In genomic region chr6:86064318-86065016, GRCm38 (mm10) we compare ENCODE assay signal across 11 mouse cellular contexts. TPM values are rescaled to one million over a fixed set of nuclear protein-coding genes. Genes with fewer than 3 reads are reported as not detected.
A peak's percentile ranks its signal among the peaks of the same experiment; 100 is the strongest.
DNase-seq lines count a peak whose midpoint lies in the region; ATAC-seq lines count a peak whose summit lies in the region.
"Had no signal": no experiment of that assay in that cellular context is flagged by ENCODE, and none has a peak within 500 bp of the region (broad histone marks: within the 10 kb centered on the region; RNA-seq: fewer than 3 reads in every experiment).

No protein-coding gene starts in this region.

- no peaks in the 10 kb centered on the region for H3K36me3 ChIP-seq in neural tube, embryonic 12.5 days
- H3K36me3 ChIP-seq: limb, embryonic 12.5 days had no signal

- peak; percentile 59 for ATAC-seq in frontal cortex, adult (ENCODE audit: low TSS enrichment)
- peak; percentile 70 for ATAC-seq in neural tube, embryonic 12.5 days (ENCODE audit: low FRiP score, low read depth)

- H3K27ac ChIP-seq in neural tube, embryonic 12.5 days = peak overlapping the region; percentile 71
- H3K27ac ChIP-seq: limb, embryonic 12.5 days had no signal

- H3K9ac ChIP-seq in neural tube, embryonic 12.5 days = no peak overlapping the region
- H3K9ac ChIP-seq: limb, embryonic 12.5 days had no signal

- WGBS in neural tube, embryonic 12.5 days = 28% methylated on average over 6 of the region's 6 CpGs

- H3K4me2 ChIP-seq in neural tube, embryonic 12.5 days (replicated peaks) = peak overlapping the region; percentile 32; the same call in 1 of the 2 replicates
- H3K4me2 ChIP-seq: limb, embryonic 12.5 days had no signal

- no peaks in the 10 kb centered on the region for H3K9me3 ChIP-seq in neural tube, embryonic 12.5 days
- H3K9me3 ChIP-seq: limb, embryonic 12.5 days had no signal

- peak; percentile 48 for DNase-seq in embryo, embryonic 10.5 days (ENCODE audit: low spot score)
- peak; percentile 77 to 89 for DNase-seq in layer of hippocampus, postnatal 14 days (ENCODE audit: low spot score in 2 of 2)
- DNase-seq in ovary, adult 18-20 months (ENCODE audit: low spot score) = no peak
- DNase-seq in gastrocnemius, postnatal 25 days = no peak
- no peak for DNase-seq in heart, postnatal 10 days
- DNase-seq in lung, postnatal 25 days (ENCODE audit: low spot score) = no peak
- DNase-seq: thymus, adult 2 months had no signal

- H3K4me3 ChIP-seq in neural tube, embryonic 12.5 days = no peak overlapping the region
- H3K4me3 ChIP-seq: limb, embryonic 12.5 days had no signal

- no peaks in the 10 kb centered on the region for H3K27me3 ChIP-seq in neural tube, embryonic 12.5 days (replicated peaks)
- H3K27me3 ChIP-seq: limb, embryonic 12.5 days had no signal

- intact Hi-C loops in heart, postnatal 10 days (cut with DNase I) = no loop called here

- peaks cover 54% of the 10 kb centered on the region for H3K4me1 ChIP-seq in neural tube, embryonic 12.5 days
- H3K4me1 ChIP-seq: limb, embryonic 12.5 days had no signal

RNA-seq across cellular contexts. Expression of gene Add2, which starts 36.0 kb away (rescaled TPM):
- total RNA-seq in layer of hippocampus, postnatal 14 days (2021) = 100 to 1,000 TPM; 241 to 253 TPM
- 110 and 116 TPM in 2 replicates for polyA plus RNA-seq in neural tube, embryonic 12.5 days (2016; fragmentation: Nextera tagmentation; extraction: Ambion mirVana)
- under 1 TPM; 0.10 to 0.13 TPM for total RNA-seq in gastrocnemius, postnatal 25 days (2021)
- total RNA-seq in heart, postnatal 10 days (2021) = 1 to 10 TPM; 1.4 to 1.9 TPM

RNA-seq across cellular contexts. Expression of gene Figla, which starts 48.5 kb away (rescaled TPM):
- not detected for total RNA-seq in layer of hippocampus, postnatal 14 days (2021)
- not detected in 2 replicates for polyA plus RNA-seq in neural tube, embryonic 12.5 days (2016; fragmentation: Nextera tagmentation; extraction: Ambion mirVana)
- not detected for total RNA-seq in gastrocnemius, postnatal 25 days (2021)
- not detected for total RNA-seq in heart, postnatal 10 days (2021)
- polyA plus RNA-seq: gonadal fat pad, adult 2 months; limb, embryonic 12.5 days; thymus, adult 2 months had no signal

Comparison
In these comparisons a context has a peak if more than half of its experiments do, and no peak if none do; other contexts are left out.
1. DNase-seq: peak in embryo, embryonic 10.5 days (single experiment) and layer of hippocampus, postnatal 14 days (2 of 2); none in ovary, adult 18-20 months (single experiment), gastrocnemius, postnatal 25 days (single experiment), heart, postnatal 10 days (0 of 2) and lung, postnatal 25 days (single experiment).
2. RNA of gene Add2, which starts 36.0 kb away (total RNA-seq): 241 to 253 TPM in layer of hippocampus, postnatal 14 days; 1.4 to 1.9 TPM in heart, postnatal 10 days and 0.10 to 0.13 TPM in gastrocnemius, postnatal 25 days; every median in the first group is over 10 times any median in the second.